8 mouse cellular contexts compared by ENCODE assay signal in genomic region chr7:19562643-19563410, GRCm38 (mm10). TPM values are rescaled to one million over a fixed set of nuclear protein-coding genes. Genes with fewer than 3 reads are reported as not detected.
DNase-seq lines count a peak whose midpoint lies in the region; ATAC-seq and TF ChIP-seq lines count a peak whose summit lies in the region.

Ppp1r37 (minus strand) TSS chr7:19563076.

- ATAC-seq in forebrain, embryonic 15.5 days (replicated peaks): peak; percentile 47
- peak; percentile 62 for ATAC-seq in midbrain, embryonic 12.5 days (ENCODE audit: low FRiP score, low read depth)

- DNase-seq in layer of hippocampus, adult 2 months (ENCODE audit: low spot score in 2 of 2): no peak
- no peak for DNase-seq in layer of hippocampus, adult 11-12 months (ENCODE audit: low spot score)
- DNase-seq in adrenal gland, postnatal 10 days: peak; percentile 47
- peak; percentile 39 for DNase-seq in hindbrain, embryonic 10.5 days (ENCODE audit: low spot score)
- DNase-seq in left cerebral cortex, postnatal 10 days (ENCODE audit: extremely low spot score in 1 of 2, low spot score in 2 of 2): no peak
- no peak for DNase-seq in frontal cortex, postnatal 10 days (ENCODE audit: low spot score in 2 of 2)

- peak within 1 kb of the TSS; percentile 91 for H3K9ac ChIP-seq in forebrain, embryonic 15.5 days (replicated peaks)
- H3K9ac ChIP-seq in midbrain, embryonic 12.5 days (replicated peaks): peak within 1 kb of the TSS; percentile 95

- H3K27me3 ChIP-seq in forebrain, embryonic 15.5 days: no peaks in the 10 kb centered on the region
- no peaks in the 10 kb centered on the region for H3K27me3 ChIP-seq in hindbrain, embryonic 10.5 days (ENCODE audit: insufficient read depth, poor library complexity, severe bottlenecking)
- H3K27me3 ChIP-seq in midbrain, embryonic 12.5 days: no peaks in the 10 kb centered on the region

- H3K4me1 ChIP-seq in forebrain, embryonic 15.5 days: peaks cover 46% of the 10 kb centered on the region
- peaks cover 50% of the 10 kb centered on the region for H3K4me1 ChIP-seq in hindbrain, embryonic 10.5 days (replicated peaks)
- H3K4me1 ChIP-seq in midbrain, embryonic 12.5 days: peaks cover 47% of the 10 kb centered on the region

- peak within 1 kb of the TSS; percentile 99 for H3K4me3 ChIP-seq in layer of hippocampus, adult 2 months
- H3K4me3 ChIP-seq in forebrain, embryonic 15.5 days: peak within 1 kb of the TSS; percentile 77
- peak within 1 kb of the TSS; percentile 100 for H3K4me3 ChIP-seq in hindbrain, embryonic 10.5 days
- peak within 1 kb of the TSS; percentile 94 for H3K4me3 ChIP-seq in midbrain, embryonic 12.5 days

- intact Hi-C loops in left cerebral cortex, postnatal 10 days (cut with DNase I): no loop called here

- peak within 1 kb of the TSS; percentile 95 for H3K4me2 ChIP-seq in forebrain, embryonic 15.5 days (replicated peaks)
- peak within 1 kb of the TSS; percentile 99 for H3K4me2 ChIP-seq in midbrain, embryonic 12.5 days (replicated peaks)

- H3K27ac ChIP-seq in layer of hippocampus, adult 2 months: peak within 1 kb of the TSS; percentile 97
- peak within 1 kb of the TSS; percentile 96 for H3K27ac ChIP-seq in forebrain, embryonic 15.5 days (replicated peaks)
- peak within 1 kb of the TSS; percentile 98 for H3K27ac ChIP-seq in hindbrain, embryonic 10.5 days
- peak within 1 kb of the TSS; percentile 93 for H3K27ac ChIP-seq in midbrain, embryonic 12.5 days (replicated peaks)

- TF ChIP-seq CTCF in layer of hippocampus, adult 2 months (conservative IDR thresholded peaks at IDR 0.05): no peak

- peaks cover 20% of the 10 kb centered on the region for H3K36me3 ChIP-seq in forebrain, embryonic 15.5 days
- peaks cover 42% of the 10 kb centered on the region for H3K36me3 ChIP-seq in hindbrain, embryonic 10.5 days
- H3K36me3 ChIP-seq in midbrain, embryonic 12.5 days: peaks cover 30% of the 10 kb centered on the region

- H3K9me3 ChIP-seq in forebrain, embryonic 15.5 days: no peaks in the 10 kb centered on the region
- H3K9me3 ChIP-seq in hindbrain, embryonic 10.5 days: peaks cover 10% of the 10 kb centered on the region
- H3K9me3 ChIP-seq in midbrain, embryonic 12.5 days: no peaks in the 10 kb centered on the region; the same call in 1 of the 2 replicates

- WGBS in forebrain, embryonic 15.5 days: 2% methylated on average over 19 of the region's 19 CpGs
- WGBS in hindbrain, embryonic 10.5 days: 3% methylated on average over 19 of the region's 19 CpGs
- WGBS in midbrain, embryonic 12.5 days: 2% methylated on average over 19 of the region's 19 CpGs

RNA-seq across cellular contexts. Expression of gene Ppp1r37, which starts in this region (rescaled TPM):
- 100 to 1,000 TPM; 116 to 118 TPM for total RNA-seq in layer of hippocampus, adult 2 months (2021)
- 10 to 100 TPM; 59.2 to 60.8 TPM for total RNA-seq in adrenal gland, postnatal 10 days (2021)
- polyA plus RNA-seq in forebrain, embryonic 15.5 days (2015; fragmentation: Nextera tagmentation; extraction: Ambion mirVana): 37.8 and 40.5 TPM in 2 replicates
- polyA plus RNA-seq in hindbrain, embryonic 10.5 days (2016; fragmentation: Nextera tagmentation; extraction: Ambion mirVana): 22.6 and 30.4 TPM in 2 replicates
- total RNA-seq in left cerebral cortex, postnatal 10 days (2021): 10 to 100 TPM; 78.7 to 79.3 TPM
- 37.2 and 38.8 TPM in 2 replicates for polyA plus RNA-seq in midbrain, embryonic 12.5 days (2016; fragmentation: Nextera tagmentation; extraction: Ambion mirVana)

Comparison
In these comparisons a context has a peak if more than half of its experiments do, and no peak if none do; other contexts are left out.
1. DNase-seq: peak in adrenal gland, postnatal 10 days (single experiment) and hindbrain, embryonic 10.5 days (single experiment); none in layer of hippocampus, adult 2 months (0 of 2), layer of hippocampus, adult 11-12 months (single experiment), left cerebral cortex, postnatal 10 days (0 of 2) and frontal cortex, postnatal 10 days (0 of 2).
2. Peak in every context shown above with its lines, with median percentiles within 50 percentile points of each other: H3K27ac ChIP-seq and H3K4me3 ChIP-seq.